Mouse (Mus musculus): ENCODE measurements around the gene Mrpl53.
A peak's percentile ranks its signal among the peaks of the same experiment; 100 is the strongest.

The Mrpl53 gene

GRCm38 (mm10) chr6:83092416-83093127 is 16.3 kb upstream of the Mrpl53 start:
- DNase-seq (ENCODE audit: low spot score in 2 of 2) = no peak

DNA sequence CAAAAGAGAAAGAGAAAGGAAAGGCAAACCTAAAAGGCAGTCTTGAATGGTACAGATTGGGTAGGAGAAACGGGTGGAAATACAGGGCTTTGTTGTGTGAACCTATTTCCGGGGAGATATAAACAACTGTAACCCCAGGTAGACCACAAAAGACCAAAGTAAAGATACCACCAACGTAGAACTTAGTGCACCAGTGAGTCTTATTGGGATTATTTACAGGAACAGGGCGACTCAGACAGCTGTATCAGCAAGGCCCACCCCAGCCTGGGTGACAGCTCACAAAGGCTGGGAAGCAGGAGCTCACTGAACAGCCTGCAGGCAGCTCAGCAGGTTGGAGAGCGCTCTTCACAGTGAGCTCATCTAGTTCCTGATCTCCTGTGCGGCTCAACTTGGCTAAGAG is 12.9 kb upstream of the Mrpl53 start:
- DNase-seq (ENCODE audit: low spot score in 2 of 2) = peak in 1 of 2 experiments; percentile 49

DNA sequence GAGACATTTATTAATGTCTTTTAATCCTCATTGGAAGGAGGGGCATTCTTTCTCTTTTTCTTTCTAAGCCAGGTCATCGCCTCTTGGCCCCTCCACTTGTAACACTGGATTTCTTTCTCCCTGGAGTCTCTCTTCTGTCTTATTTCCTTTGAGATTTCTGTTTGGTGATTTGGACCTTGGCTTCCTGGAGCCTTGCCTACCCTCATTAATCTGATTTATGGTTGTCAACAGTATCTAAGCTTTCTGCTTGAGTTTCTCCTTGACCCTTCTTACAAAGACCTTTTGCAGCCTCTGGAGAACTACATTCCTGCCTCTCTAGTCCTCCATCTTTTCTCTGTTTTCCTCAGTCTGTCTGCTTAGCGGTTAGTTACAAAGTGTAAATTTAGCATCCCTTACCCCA is 10.4 kb upstream of the Mrpl53 start:
- no peak for DNase-seq (ENCODE audit: low spot score in 2 of 2)

GRCm38 (mm10) chr6:83101316-83101687 is 7.5 kb upstream of the Mrpl53 start, which contains the start of the genes Ccdc142 and Gm42688:
Ccdc142 (plus strand) TSS chr6:83101601.
Gm42688 (plus strand) TSS chr6:83101617.
- peak; percentile 89 to 90 for DNase-seq (ENCODE audit: low spot score in 2 of 2)

GRCm38 (mm10) chr6:83101688-83102556 is 6.9 kb upstream of the Mrpl53 start:
- peak; percentile 71 to 82 for DNase-seq (ENCODE audit: low spot score in 2 of 2)

DNA sequence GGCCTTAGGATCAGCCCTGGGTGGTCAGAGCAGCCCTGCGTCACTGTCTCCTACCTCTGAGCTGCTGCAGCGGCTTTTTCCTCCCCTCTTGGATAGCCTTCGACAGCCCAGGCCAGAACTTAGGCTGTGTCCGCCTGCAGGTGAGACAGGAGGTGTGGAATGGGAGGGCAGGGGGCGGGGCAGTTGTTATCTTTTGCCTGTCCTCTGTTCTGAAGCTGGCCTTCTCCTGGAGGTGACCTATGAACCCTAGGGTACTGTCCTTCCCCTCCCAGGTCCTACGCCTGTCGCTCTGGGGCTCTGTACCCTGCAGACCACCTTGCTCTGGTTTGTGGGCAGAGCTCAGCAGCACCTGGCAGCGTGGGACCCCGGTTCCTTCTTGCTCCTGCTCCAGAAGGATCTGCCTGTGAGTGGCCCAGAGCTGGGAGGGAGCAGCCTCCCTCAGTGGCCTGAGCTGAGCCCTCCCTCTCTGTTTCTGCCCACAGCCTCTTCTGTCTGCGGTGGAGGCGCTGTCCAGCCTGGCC is 5.7 kb upstream of the Mrpl53 start:
- DNase-seq (ENCODE audit: low spot score in 2 of 2) = no peak

DNA sequence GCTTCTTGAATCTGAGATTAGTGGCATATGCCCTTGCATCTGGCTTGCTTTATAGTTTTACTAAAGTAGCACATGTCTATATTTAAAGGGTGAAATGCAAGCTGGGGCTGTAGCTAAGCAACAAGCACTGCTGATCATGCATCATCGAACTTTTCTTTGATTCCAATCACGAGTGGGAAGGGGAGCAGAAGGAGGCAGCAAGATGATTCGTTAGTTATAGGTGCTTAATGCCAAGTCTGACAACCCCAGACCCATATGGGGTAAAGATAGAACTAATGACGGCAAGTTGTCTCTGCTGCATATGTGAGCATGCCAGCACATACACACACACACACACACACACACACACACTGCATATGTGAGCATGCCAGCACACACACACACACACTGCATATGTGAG is 4.7 kb upstream of the Mrpl53 start:
- DNase-seq (ENCODE audit: low spot score in 2 of 2) = no peak

- peak; percentile 68 to 88 for DNase-seq (ENCODE audit: low spot score in 2 of 2)
These were observed 1.1 kb upstream of the Mrpl53 start for GRCm38 (mm10) chr6:83107566-83108400.

- no peak for DNase-seq (ENCODE audit: low spot score in 2 of 2)
These were observed 2.8 kb downstream of the Mrpl53 start for GRCm38 (mm10) chr6:83111510-83112136.

DNA sequence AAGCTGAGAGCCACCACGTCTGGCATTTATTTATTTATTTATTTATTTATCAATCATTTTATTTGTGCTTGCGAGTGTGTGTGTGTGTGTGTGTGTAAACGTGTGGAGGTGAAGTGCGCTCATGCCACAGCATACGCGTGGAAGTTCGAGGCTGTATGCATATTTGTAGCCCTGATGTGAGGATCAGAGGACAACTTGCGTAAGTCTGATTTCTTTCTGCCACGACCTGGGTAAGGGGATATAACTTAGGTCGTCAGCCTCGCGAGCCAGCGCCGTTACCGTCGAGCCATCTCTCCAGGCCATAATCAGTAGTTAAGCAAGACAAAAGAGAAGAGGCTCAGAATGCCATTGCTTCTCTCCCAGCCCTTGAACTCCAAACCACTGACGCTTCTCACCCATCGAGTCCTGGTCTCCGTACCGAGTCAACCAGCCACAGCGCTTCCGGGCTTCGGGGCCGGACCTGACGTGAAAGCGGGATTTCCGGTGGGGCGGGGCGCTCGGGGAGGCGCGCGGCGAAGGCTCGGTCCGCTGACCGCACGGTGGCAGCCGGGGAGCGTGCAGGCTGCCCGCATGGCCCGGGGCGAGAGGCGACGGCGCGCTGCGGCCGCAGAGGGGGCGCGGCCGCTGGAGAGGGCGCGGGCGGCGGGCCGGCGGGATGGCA is 6.3 kb downstream of the Mrpl53 start, which contains the start of gene Mogs:
Gene Mogs, plus strand, starts transcription at position 486 of the 661 bp plus-strand sequence.
- DNase-seq (ENCODE audit: low spot score in 2 of 2) = peak; percentile 85 to 89

- peak in 1 of 2 experiments; percentile 38 for DNase-seq (ENCODE audit: low spot score in 2 of 2)
These were observed 7.0 kb downstream of the Mrpl53 start for GRCm38 (mm10) chr6:83115682-83116372.

GRCm38 (mm10) chr6:83116373-83117164 is 7.7 kb downstream of the Mrpl53 start:
- no peak for DNase-seq (ENCODE audit: low spot score in 2 of 2)

- DNase-seq (ENCODE audit: low spot score in 2 of 2) = no peak
These were observed 8.3 kb downstream of the Mrpl53 start for GRCm38 (mm10) chr6:83117165-83117438.

- DNase-seq (ENCODE audit: low spot score in 2 of 2) = no peak
These were observed 8.8 kb downstream of the Mrpl53 start for GRCm38 (mm10) chr6:83117616-83118015.

DNA sequence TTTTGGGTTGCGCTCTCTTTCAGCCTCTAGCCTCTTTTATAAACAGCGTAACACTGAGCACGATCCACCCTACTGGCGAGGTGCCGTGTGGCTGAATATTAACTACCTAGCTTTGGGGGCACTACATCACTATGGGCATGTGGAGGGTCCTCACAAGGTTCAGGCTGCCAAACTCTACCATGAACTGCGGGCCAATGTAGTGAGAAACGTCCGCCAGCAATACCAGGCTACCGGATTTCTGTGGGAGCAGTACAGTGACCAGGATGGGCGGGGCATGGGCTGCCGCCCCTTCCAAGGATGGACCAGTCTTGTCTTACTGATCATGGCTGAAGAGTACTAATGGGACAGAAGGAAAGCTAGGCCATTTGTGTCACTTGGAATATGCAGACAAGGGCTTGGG is 9.5 kb downstream of the Mrpl53 start:
- DNase-seq (ENCODE audit: low spot score in 2 of 2) = no peak

GRCm38 (mm10) chr6:83118825-83119733 is 10.2 kb downstream of the Mrpl53 start:
- no peak for DNase-seq (ENCODE audit: low spot score in 2 of 2)

DNA sequence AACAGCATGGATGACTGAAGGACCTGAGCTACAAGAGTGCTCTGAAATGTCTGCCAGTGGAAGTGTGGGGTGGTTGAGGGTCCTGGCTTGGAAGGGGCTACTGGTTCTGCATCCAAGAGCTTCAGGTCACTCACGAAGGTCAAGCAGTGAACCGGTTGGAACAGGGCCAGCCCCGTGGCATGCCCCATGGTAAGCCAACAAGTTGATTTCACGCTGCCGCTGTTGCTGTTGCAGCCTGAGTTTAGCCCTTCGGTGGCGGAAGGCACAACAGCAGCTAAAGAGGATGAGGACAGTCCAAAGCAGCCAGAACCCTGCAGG is 10.9 kb downstream of the Mrpl53 start:
- no peak for DNase-seq (ENCODE audit: low spot score in 2 of 2)
